Mouse (Mus musculus): ENCODE results near the gene Edn3.

DNA sequence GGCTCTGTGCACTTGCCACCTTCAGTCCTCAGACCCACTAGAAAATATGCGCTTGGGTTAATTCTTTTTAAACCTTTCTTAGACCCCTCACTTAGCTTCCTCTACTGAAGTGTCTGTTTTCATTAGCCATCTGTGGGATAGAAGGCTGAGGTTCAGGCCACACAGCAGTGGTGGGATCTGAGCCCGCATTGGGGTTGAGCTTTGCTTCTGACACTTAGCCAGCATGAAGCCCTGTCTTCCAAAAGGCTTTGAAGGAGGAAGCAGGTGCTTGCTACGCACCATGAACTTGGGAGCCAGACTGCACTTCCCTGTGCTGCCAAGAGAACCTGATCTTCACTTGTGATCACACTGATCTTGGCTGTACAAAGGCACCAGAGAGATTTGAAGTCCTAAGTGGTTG, 59.9 kb downstream of the Edn3 start:
- TF ChIP-seq CTCF (IDR thresholded peaks at IDR 0.05): no peak
- TF ChIP-seq EP300 (IDR thresholded peaks at IDR 0.05): no peak
